Mouse (Mus musculus): ENCODE measurements around the gene Rgs6. TPM values are rescaled to one million over a fixed set of nuclear protein-coding genes. Genes with fewer than 3 reads are reported as not detected.

Rgs6 gene
- polyA plus RNA-seq, 1 experiment from 2014 or later = 0.69 TPM

GRCm38 (mm10) chr12:82961852-82962251 is 373.8 kb downstream of the Rgs6 start:
- ATAC-seq (ENCODE audit: insufficient read depth, low FRiP score, low TSS enrichment) = no peak

DNA sequence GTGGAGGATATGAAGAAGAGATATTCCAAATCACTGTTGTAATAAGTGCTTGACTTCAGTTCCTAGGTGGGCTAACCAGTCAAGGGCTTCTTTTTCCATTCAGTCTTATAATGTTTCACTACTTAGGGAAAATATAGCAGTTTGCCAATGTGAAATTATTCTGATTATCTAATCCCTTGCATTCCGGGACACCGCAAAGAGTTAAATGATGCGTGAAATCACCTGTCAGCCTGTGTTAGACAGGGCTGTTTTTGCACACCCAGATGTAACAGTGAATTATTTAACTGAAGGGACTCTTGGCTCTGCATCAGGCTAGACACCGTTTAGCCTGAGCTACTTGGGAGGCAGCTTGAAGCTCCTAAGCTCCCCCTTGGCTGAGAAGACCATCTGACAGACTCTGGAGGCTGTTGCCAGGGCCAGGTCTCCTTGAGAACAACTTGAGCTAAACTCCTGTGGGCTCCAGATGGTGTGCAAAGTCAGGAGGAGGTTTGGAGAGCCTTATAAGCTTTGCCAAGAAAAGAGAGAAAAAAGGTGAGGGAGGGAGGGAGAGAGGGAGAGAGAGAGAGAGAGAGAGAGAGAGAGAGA is 382.5 kb downstream of the Rgs6 start:
- no peak for ATAC-seq (ENCODE audit: insufficient read depth, low FRiP score, low TSS enrichment)
- Histone ChIP-seq H3K4me2 (ENCODE audit: low read depth) (no peak overlapping the region), H3K36me3 (ENCODE audit: control insufficient read depth, insufficient read depth, low read length) (no peaks in the 10 kb centered on the region), H3K4me3 (ENCODE audit: low read depth, low read length) (no peak overlapping the region), H3K9ac (ENCODE audit: low read length) (no peak overlapping the region), H3K9me3 (ENCODE audit: control insufficient read depth, low read length) (no peaks in the 10 kb centered on the region), H3K27me3 (ENCODE audit: control insufficient read depth, insufficient read depth, low read length) (no peaks in the 10 kb centered on the region), H3K27ac (ENCODE audit: low read depth, low read length) (no peak overlapping the region), H3K4me1 (ENCODE audit: control insufficient read depth, insufficient read depth, low read length) (no peaks in the 10 kb centered on the region)
- WGBS = 53% methylated on average over 4 of the region's 4 CpGs
- DNase-seq (ENCODE audit: low spot score) = no peak

More at GRCm38 (mm10) chr12:82961852-82962251, 373.8 kb downstream of the Rgs6 start:
- no peaks in the 10 kb centered on the region for H3K4me1 ChIP-seq (ENCODE audit: control insufficient read depth, insufficient read depth, low read length)
- H3K4me2 ChIP-seq (ENCODE audit: low read depth) = no peak overlapping the region
- no peak overlapping the region for H3K9ac ChIP-seq (ENCODE audit: low read length)
- H3K27ac ChIP-seq (ENCODE audit: low read depth, low read length) = no peak overlapping the region
- H3K4me3 ChIP-seq (ENCODE audit: low read depth, low read length) = no peak overlapping the region
- no peaks in the 10 kb centered on the region for H3K27me3 ChIP-seq (ENCODE audit: control insufficient read depth, insufficient read depth, low read length)
- no peaks in the 10 kb centered on the region for H3K9me3 ChIP-seq (ENCODE audit: control insufficient read depth, low read length)
- no peaks in the 10 kb centered on the region for H3K36me3 ChIP-seq (ENCODE audit: control insufficient read depth, insufficient read depth, low read length)
- 96% methylated on average over 4 of the region's 4 CpGs for WGBS
- no peak for DNase-seq (ENCODE audit: low spot score)

GRCm38 (mm10) chr12:82971176-82971575 is 383.1 kb downstream of the Rgs6 start:
- no peaks in the 10 kb centered on the region for H3K27me3 ChIP-seq (ENCODE audit: control insufficient read depth, insufficient read depth, low read length)

DNA sequence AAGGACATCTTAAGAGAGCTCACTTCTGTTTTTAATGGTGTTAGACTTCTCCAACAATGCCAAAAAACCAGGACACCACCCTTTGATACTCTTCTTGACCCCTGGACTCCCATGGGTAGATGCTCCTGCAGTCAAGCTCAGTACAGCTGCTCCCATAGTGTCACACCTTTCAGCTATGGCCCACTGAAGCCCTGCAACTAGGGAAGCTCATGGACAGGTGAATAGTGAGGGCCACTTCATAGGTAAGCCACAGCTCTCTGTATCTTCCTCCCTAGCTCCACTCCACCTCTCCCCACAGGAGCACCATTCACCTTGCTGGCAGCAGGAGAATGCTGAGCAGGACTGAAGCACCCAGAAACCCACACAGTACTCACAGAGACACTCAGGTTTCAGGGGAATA is 384.6 kb downstream of the Rgs6 start:
- Histone ChIP-seq H3K36me3 (ENCODE audit: control insufficient read depth, insufficient read depth, low read length) (no peaks in the 10 kb centered on the region), H3K9ac (ENCODE audit: low read length) (no peak overlapping the region)
- no peak for ATAC-seq (ENCODE audit: insufficient read depth, low FRiP score, low TSS enrichment)

More at GRCm38 (mm10) chr12:82971176-82971575, 383.1 kb downstream of the Rgs6 start:
- WGBS = 47% methylated on average over 1 of the region's 1 CpGs
- no peak overlapping the region for H3K27ac ChIP-seq (ENCODE audit: low read depth, low read length)
- no peak overlapping the region for H3K9ac ChIP-seq (ENCODE audit: low read length)
- H3K4me1 ChIP-seq (ENCODE audit: control insufficient read depth, insufficient read depth, low read length) = no peaks in the 10 kb centered on the region
- no peak for DNase-seq (ENCODE audit: low spot score)
- H3K9me3 ChIP-seq (ENCODE audit: control insufficient read depth, low read length) = no peaks in the 10 kb centered on the region
- no peak overlapping the region for H3K4me2 ChIP-seq (ENCODE audit: low read depth)
- H3K4me3 ChIP-seq (ENCODE audit: low read depth, low read length) = no peak overlapping the region
- ATAC-seq (ENCODE audit: insufficient read depth, low FRiP score, low TSS enrichment) = no peak
- H3K36me3 ChIP-seq (ENCODE audit: control insufficient read depth, insufficient read depth, low read length) = no peaks in the 10 kb centered on the region

DNA sequence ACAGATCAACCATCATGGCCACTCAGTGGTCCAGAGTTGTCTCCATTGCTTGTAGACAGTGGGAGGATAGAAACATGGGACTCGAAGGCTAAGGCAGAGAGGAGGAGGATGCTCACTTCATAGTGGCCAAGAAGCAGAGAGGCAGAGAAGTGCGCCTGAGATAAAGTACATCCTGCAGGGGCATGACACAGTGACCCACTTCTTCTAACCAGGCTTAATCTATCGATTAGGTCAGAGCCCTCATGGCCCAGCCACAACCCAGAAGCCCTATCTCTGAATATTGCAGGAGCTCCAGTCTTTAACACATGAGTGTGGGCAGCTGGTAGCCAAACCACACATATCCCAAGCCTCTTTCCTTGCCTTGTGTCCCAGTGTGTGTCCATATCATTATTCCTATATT is 385.7 kb downstream of the Rgs6 start:
- WGBS = 90% methylated on average over 3 of the region's 3 CpGs
- Histone ChIP-seq H3K4me3 (ENCODE audit: low read depth, low read length) (no peak overlapping the region), H3K27ac (ENCODE audit: low read depth, low read length) (no peak overlapping the region), H3K9me3 (ENCODE audit: control insufficient read depth, low read length) (no peaks in the 10 kb centered on the region), H3K36me3 (ENCODE audit: control insufficient read depth, insufficient read depth, low read length) (no peaks in the 10 kb centered on the region), H3K27me3 (ENCODE audit: control insufficient read depth, insufficient read depth, low read length) (no peaks in the 10 kb centered on the region), H3K4me1 (ENCODE audit: control insufficient read depth, insufficient read depth, low read length) (no peaks in the 10 kb centered on the region), H3K4me2 (ENCODE audit: low read depth) (no peak overlapping the region), H3K9ac (ENCODE audit: low read length) (no peak overlapping the region)
- ATAC-seq (ENCODE audit: insufficient read depth, low FRiP score, low TSS enrichment) (no peak), DNase-seq (ENCODE audit: low spot score) (no peak)

More for the DNA sequence above, 384.6 kb downstream of the Rgs6 start:
- Histone ChIP-seq H3K27me3 (ENCODE audit: control insufficient read depth, insufficient read depth, low read length) (no peaks in the 10 kb centered on the region), H3K9me3 (ENCODE audit: control insufficient read depth, low read length) (no peaks in the 10 kb centered on the region), H3K4me3 (ENCODE audit: low read depth, low read length) (no peak overlapping the region), H3K4me2 (ENCODE audit: low read depth) (no peak overlapping the region), H3K4me1 (ENCODE audit: control insufficient read depth, insufficient read depth, low read length) (no peaks in the 10 kb centered on the region), H3K27ac (ENCODE audit: low read depth, low read length) (no peak overlapping the region)
- no peak for DNase-seq (ENCODE audit: low spot score)

DNA sequence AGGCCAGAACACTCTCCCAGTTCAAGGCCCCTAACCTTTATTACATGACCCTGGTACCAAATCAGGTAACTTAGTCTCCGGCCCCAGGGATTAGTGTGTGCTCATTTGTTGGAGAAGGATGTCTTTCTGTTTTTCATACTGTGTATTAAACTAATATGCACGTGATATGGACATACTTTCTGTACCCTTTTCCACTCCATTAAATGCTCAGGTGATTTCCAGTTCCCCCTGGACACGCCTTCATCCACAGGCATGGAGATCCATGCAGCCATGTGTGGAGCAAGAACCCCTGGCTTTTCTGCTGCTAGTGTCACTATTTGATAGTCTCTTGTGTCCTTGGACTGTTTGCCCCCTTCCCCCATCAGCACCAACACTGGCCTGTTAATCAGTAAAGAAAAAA is 390.2 kb downstream of the Rgs6 start:
- no peaks in the 10 kb centered on the region for H3K27me3 ChIP-seq (ENCODE audit: control insufficient read depth, insufficient read depth, low read length)
- H3K27ac ChIP-seq (ENCODE audit: low read depth, low read length) = no peak overlapping the region
- no peak overlapping the region for H3K4me2 ChIP-seq (ENCODE audit: low read depth)
- no peak overlapping the region for H3K9ac ChIP-seq (ENCODE audit: low read length)
- no peaks in the 10 kb centered on the region for H3K9me3 ChIP-seq (ENCODE audit: control insufficient read depth, low read length)
- DNase-seq (ENCODE audit: low spot score) = no peak
- 83% methylated on average over 3 of the region's 3 CpGs for WGBS
- no peak overlapping the region for H3K4me3 ChIP-seq (ENCODE audit: low read depth, low read length)
- H3K36me3 ChIP-seq (ENCODE audit: control insufficient read depth, insufficient read depth, low read length) = no peaks in the 10 kb centered on the region
- no peaks in the 10 kb centered on the region for H3K4me1 ChIP-seq (ENCODE audit: control insufficient read depth, insufficient read depth, low read length)
- ATAC-seq (ENCODE audit: insufficient read depth, low FRiP score, low TSS enrichment) = no peak

DNA sequence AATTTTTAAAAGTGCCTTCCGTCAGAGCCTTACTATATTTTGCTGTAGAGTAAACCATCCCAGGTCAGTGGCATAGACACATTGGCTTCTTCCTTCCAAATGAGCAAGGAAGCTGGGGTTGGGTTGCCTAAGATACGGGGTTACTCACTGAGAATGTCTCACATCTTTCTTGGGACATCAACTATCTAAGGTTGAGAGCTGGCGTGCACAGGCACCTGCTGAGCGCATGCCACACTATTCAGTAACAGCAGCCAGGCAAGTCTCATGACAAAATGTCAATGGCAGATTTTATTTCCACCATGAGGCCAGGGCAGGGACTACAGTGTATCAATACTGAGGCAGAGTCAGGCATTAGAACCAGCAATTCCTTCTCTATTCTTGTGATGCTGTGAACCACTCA is 394.6 kb downstream of the Rgs6 start:
- H3K36me3 ChIP-seq (ENCODE audit: control insufficient read depth, insufficient read depth, low read length) = no peaks in the 10 kb centered on the region
- WGBS = 86% methylated on average over 4 of the region's 4 CpGs
- H3K27ac ChIP-seq (ENCODE audit: low read depth, low read length) = no peak overlapping the region
- H3K4me1 ChIP-seq (ENCODE audit: control insufficient read depth, insufficient read depth, low read length) = no peaks in the 10 kb centered on the region
- H3K4me3 ChIP-seq (ENCODE audit: low read depth, low read length) = no peak overlapping the region
- H3K9me3 ChIP-seq (ENCODE audit: control insufficient read depth, low read length) = no peaks in the 10 kb centered on the region
- H3K4me2 ChIP-seq (ENCODE audit: low read depth) = no peak overlapping the region
- ATAC-seq (ENCODE audit: insufficient read depth, low FRiP score, low TSS enrichment) = no peak
- H3K27me3 ChIP-seq (ENCODE audit: control insufficient read depth, insufficient read depth, low read length) = no peaks in the 10 kb centered on the region
- no peak overlapping the region for H3K9ac ChIP-seq (ENCODE audit: low read length)
- no peak for DNase-seq (ENCODE audit: low spot score)

DNA sequence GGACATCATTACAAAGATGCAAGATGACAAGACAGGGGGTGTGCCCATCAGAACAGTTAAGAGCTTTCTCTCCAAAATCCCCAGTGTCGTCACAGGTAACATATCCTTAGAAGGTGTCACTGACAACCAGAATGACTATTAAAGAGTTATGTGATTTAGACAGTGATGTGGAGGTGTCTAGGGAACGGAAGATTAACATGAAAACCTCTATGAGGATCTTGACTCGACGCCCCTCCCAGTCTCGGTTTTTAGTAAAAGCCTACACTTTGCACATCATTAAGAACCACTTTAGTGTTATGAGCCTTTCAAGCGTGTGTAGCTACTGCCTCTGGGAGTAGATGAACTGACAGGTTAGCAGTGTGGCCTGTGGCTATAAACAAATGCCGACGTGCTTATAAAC is 397.2 kb downstream of the Rgs6 start:
- no peak overlapping the region for H3K4me2 ChIP-seq (ENCODE audit: low read depth)
- no peaks in the 10 kb centered on the region for H3K36me3 ChIP-seq (ENCODE audit: control insufficient read depth, insufficient read depth, low read length)
- H3K27ac ChIP-seq (ENCODE audit: low read depth, low read length) = no peak overlapping the region
- H3K27me3 ChIP-seq (ENCODE audit: control insufficient read depth, insufficient read depth, low read length) = no peaks in the 10 kb centered on the region
- ATAC-seq (ENCODE audit: insufficient read depth, low FRiP score, low TSS enrichment) (no peak), DNase-seq (ENCODE audit: low spot score) (no peak)
- no peaks in the 10 kb centered on the region for H3K4me1 ChIP-seq (ENCODE audit: control insufficient read depth, insufficient read depth, low read length)
- 88% methylated on average over 8 of the region's 8 CpGs for WGBS
- no peak overlapping the region for H3K9ac ChIP-seq (ENCODE audit: low read length)
- H3K9me3 ChIP-seq (ENCODE audit: control insufficient read depth, low read length) = no peaks in the 10 kb centered on the region
- no peak overlapping the region for H3K4me3 ChIP-seq (ENCODE audit: low read depth, low read length)

DNA sequence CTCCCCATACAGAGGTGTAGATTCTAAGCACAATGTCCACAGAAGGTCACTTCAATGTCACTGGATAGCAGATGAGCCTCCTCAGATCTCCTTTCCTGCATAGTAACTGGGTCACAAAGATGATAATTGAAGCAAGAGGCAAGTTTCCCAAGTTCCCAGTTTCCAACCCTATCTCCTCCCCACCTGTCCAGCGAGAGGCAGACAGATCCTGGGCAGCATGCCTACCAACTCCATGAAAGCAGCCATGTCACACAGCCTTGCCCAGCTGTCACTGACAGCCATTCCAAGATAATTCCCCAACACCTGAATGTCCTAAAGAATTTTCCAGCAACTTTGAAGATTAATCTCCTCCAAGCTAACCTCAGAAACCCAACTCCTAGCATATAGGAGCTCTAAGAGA is 399.6 kb downstream of the Rgs6 start:
- Histone ChIP-seq H3K9ac (ENCODE audit: low read length) (no peak overlapping the region), H3K27me3 (ENCODE audit: control insufficient read depth, insufficient read depth, low read length) (no peaks in the 10 kb centered on the region), H3K4me3 (ENCODE audit: low read depth, low read length) (no peak overlapping the region), H3K36me3 (ENCODE audit: control insufficient read depth, insufficient read depth, low read length) (no peaks in the 10 kb centered on the region), H3K4me2 (ENCODE audit: low read depth) (no peak overlapping the region), H3K4me1 (ENCODE audit: control insufficient read depth, insufficient read depth, low read length) (no peaks in the 10 kb centered on the region), H3K27ac (ENCODE audit: low read depth, low read length) (no peak overlapping the region), H3K9me3 (ENCODE audit: control insufficient read depth, low read length) (no peaks in the 10 kb centered on the region)
- 87% methylated on average over 1 of the region's 1 CpGs for WGBS
- no peak for ATAC-seq (ENCODE audit: insufficient read depth, low FRiP score, low TSS enrichment)
- no peak for DNase-seq (ENCODE audit: low spot score)

Data from neural tube, embryonic 11.5 days (tissue).